Mouse (Mus musculus) intestine, embryonic 16.5 days (tissue): ENCODE measurements around the gene 9630041A04Rik. TPM values are rescaled to one million over a fixed set of nuclear protein-coding genes. Genes with fewer than 3 reads are reported as not detected.

Experiments used
- ATAC-seq: fragments of 200-750 bp; cut with Nextera tagmentation; 2 replicates; pipeline ENCODE4 v1.8.0; 2017; ENCODE audit warnings: moderate TSS enrichment, moderate library complexity
- H3K27ac ChIP-seq: fragments of 300-500 bp; sonication (generic); 2 replicates; pipeline ENCODE4 v1.5.1; 2014; ENCODE audit warnings: mild to moderate bottlenecking, low read length
- H3K27me3 ChIP-seq: fragments of 300-500 bp; sonication (generic); replicated peaks from 2 replicates; pipeline ENCODE4 v1.6.1; 2014; ENCODE audit warnings: low read length, control low read depth, mixed read lengths; ENCODE audit not compliant: control insufficient read depth, insufficient read depth
- H3K36me3 ChIP-seq: fragments of 300-500 bp; sonication (generic); 2 replicates; pipeline ENCODE4 v1.6.1; 2014; ENCODE audit warnings: low read length, control low read depth; ENCODE audit not compliant: control insufficient read depth, insufficient read depth
- H3K4me1 ChIP-seq: fragments of 300-500 bp; sonication (generic); 2 replicates; pipeline ENCODE4 v1.6.1; 2014; ENCODE audit warnings: low read length, control low read depth, mixed read lengths; ENCODE audit not compliant: control insufficient read depth, insufficient read depth
- H3K4me2 ChIP-seq: fragments of 300-500 bp; sonication (generic); 2 replicates; pipeline ENCODE4 v1.6.1; 2014; ENCODE audit warnings: low read depth, low read length, control low read depth
- H3K4me3 ChIP-seq: fragments of 300-500 bp; sonication (generic); 2 replicates; pipeline ENCODE4 v1.5.1; 2014; ENCODE audit warnings: mild to moderate bottlenecking, low read length
- H3K9ac ChIP-seq: fragments of 300-500 bp; sonication (generic); 2 replicates; pipeline ENCODE4 v1.6.1; 2014; ENCODE audit warnings: low read depth, low read length
- H3K9me3 ChIP-seq: fragments of 300-500 bp; sonication (generic); 2 replicates; pipeline ENCODE4 v1.6.1; 2016; ENCODE audit warnings: low read length, control low read depth; ENCODE audit not compliant: control insufficient read depth
- WGBS: fragments of 180-500 bp; shearing (Covaris S2); extraction: QIAGEN DNeasy Blood & Tissue Kit; methylation state at CpG from one replicate; pipeline ENCODE4 v1.1.7; 2014; 5-methylcytosine and 5-hydroxymethylcytosine counted together
- polyA plus RNA-seq: library from polyadenylated mRNA; unstranded; fragments of >200 nt; fragmentation: Nextera tagmentation; extraction: Ambion mirVana; gene quantifications from 2 replicates; pipeline ENCODE4 v1.2.1, GENCODE M21; 2015

9630041A04Rik gene
- polyA plus RNA-seq, 1 experiment from 2014 or later: not detected

- Histone ChIP-seq H3K27ac (no peak overlapping the region), H3K27me3 (no peaks in the 10 kb centered on the region), H3K9me3 (no peaks in the 10 kb centered on the region), H3K9ac (no peak overlapping the region), H3K4me1 (no peaks in the 10 kb centered on the region), H3K4me3 (no peak overlapping the region), H3K36me3 (no peaks in the 10 kb centered on the region), H3K4me2 (no peak overlapping the region)
- no peak for ATAC-seq
- WGBS: 89% methylated on average over 6 of the region's 6 CpGs
Observed at GRCm38 (mm10) chr9:101868593-101868992, 7.0 kb downstream of the 9630041A04Rik start.

- no peak overlapping the region for H3K4me3 ChIP-seq
- no peak overlapping the region for H3K4me2 ChIP-seq
- no peaks in the 10 kb centered on the region for H3K36me3 ChIP-seq
- 50% methylated on average over 4 of the region's 4 CpGs for WGBS
- no peaks in the 10 kb centered on the region for H3K9me3 ChIP-seq
- H3K27ac ChIP-seq: no peak overlapping the region
- no peaks in the 10 kb centered on the region for H3K27me3 ChIP-seq
- H3K4me1 ChIP-seq: no peaks in the 10 kb centered on the region
- H3K9ac ChIP-seq: no peak overlapping the region
- ATAC-seq: no peak
Observed at GRCm38 (mm10) chr9:101870034-101870433, 8.4 kb downstream of the 9630041A04Rik start.

- H3K4me2 ChIP-seq: no peak overlapping the region
- H3K4me1 ChIP-seq: no peaks in the 10 kb centered on the region
- 86% methylated on average over 1 of the region's 1 CpGs for WGBS
- no peak for ATAC-seq
- H3K36me3 ChIP-seq: no peaks in the 10 kb centered on the region
- H3K27me3 ChIP-seq: no peaks in the 10 kb centered on the region
- H3K27ac ChIP-seq: no peak overlapping the region
- H3K4me3 ChIP-seq: no peak overlapping the region
- H3K9ac ChIP-seq: no peak overlapping the region
- no peaks in the 10 kb centered on the region for H3K9me3 ChIP-seq
Observed at GRCm38 (mm10) chr9:101875306-101875705, 13.7 kb downstream of the 9630041A04Rik start.

DNA sequence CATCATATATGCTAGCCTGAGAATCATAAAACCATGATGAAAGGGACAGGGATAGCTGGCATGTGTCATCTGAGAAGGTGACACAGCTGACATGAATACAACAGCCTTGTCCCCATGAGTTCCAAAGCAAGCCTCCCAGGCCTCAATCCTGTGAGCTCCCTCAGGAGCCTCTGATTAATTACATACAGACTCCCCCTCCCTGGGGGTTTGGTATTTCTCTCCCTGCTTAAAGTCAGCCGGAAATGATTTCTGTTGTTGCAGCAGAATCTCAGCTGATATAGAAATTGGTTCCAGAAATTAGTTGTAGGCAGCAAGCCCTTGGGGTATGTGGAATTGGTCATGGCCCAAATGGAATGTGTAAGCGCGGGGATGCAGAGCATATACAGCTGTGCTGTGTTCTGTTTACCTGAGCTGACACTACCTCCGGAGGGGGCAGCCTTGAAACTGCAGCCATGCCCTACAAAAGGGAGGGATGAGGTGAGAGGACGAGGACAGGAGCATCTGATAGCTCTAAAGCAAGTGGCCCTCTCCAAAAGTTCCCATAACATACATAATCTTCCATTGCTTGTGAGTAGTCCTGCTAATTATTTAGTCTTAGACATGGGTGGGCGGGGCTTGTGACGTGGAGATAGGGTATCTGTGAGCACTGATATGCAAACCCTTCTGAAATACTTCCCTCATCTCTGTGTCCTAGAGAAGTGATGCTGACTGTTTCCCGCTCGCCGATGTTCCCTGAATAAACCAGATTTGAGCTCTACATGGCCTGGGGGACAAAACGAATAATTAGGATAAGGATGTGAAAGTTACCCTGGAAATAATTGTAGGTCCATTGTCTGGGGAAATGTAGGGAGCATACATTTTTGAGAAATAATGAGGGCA, 15.7 kb downstream of the 9630041A04Rik start:
- no peak overlapping the region for H3K27ac ChIP-seq
- 66% methylated on average over 11 of the region's 11 CpGs for WGBS
- H3K4me1 ChIP-seq: no peaks in the 10 kb centered on the region
- no peak overlapping the region for H3K4me3 ChIP-seq
- H3K9me3 ChIP-seq: no peaks in the 10 kb centered on the region
- ATAC-seq: no peak
- no peak overlapping the region for H3K4me2 ChIP-seq
- H3K9ac ChIP-seq: no peak overlapping the region
- no peaks in the 10 kb centered on the region for H3K36me3 ChIP-seq
- no peaks in the 10 kb centered on the region for H3K27me3 ChIP-seq

DNA sequence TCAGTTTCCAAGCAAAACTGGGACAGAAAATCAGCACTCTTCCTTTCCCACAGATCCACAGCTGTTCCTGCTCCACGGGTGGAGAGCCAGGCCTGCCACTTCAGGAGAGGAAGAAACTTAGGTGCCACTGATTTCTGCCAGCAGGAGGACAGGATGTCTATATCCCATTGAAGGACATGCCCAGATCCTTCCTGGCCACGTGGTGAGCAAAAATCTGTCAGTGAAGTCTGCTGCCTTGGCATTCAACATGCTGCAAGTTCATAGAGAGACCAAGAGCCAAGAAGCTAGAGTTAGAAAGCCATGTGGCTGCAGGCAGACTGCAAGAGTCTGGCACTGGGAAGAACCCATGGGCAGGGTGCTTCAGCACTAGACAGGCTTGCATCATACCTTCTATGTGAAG, 21.7 kb downstream of the 9630041A04Rik start:
- no peaks in the 10 kb centered on the region for H3K9me3 ChIP-seq
- no peak for ATAC-seq
- H3K4me1 ChIP-seq: no peaks in the 10 kb centered on the region
- no peaks in the 10 kb centered on the region for H3K27me3 ChIP-seq
- H3K9ac ChIP-seq: no peak overlapping the region
- 68% methylated on average over 2 of the region's 2 CpGs for WGBS
- H3K4me2 ChIP-seq: no peak overlapping the region
- no peak overlapping the region for H3K4me3 ChIP-seq
- no peaks in the 10 kb centered on the region for H3K36me3 ChIP-seq
- H3K27ac ChIP-seq: no peak overlapping the region

GRCm38 (mm10) chr9:101897851-101898250, 36.2 kb downstream of the 9630041A04Rik start:
- ATAC-seq: no peak
- H3K9ac ChIP-seq: no peak overlapping the region
- H3K36me3 ChIP-seq: no peaks in the 10 kb centered on the region
- H3K27ac ChIP-seq: no peak overlapping the region
- no peaks in the 10 kb centered on the region for H3K27me3 ChIP-seq
- H3K4me1 ChIP-seq: no peaks in the 10 kb centered on the region
- no peaks in the 10 kb centered on the region for H3K9me3 ChIP-seq
- no peak overlapping the region for H3K4me2 ChIP-seq
- WGBS: 96% methylated on average over 1 of the region's 1 CpGs
- no peak overlapping the region for H3K4me3 ChIP-seq

- H3K36me3 ChIP-seq: no peaks in the 10 kb centered on the region
- H3K9ac ChIP-seq: no peak overlapping the region
- H3K4me2 ChIP-seq: no peak overlapping the region
- H3K27me3 ChIP-seq: no peaks in the 10 kb centered on the region
- no peak overlapping the region for H3K4me3 ChIP-seq
- ATAC-seq: no peak
- WGBS: 88% methylated on average over 3 of the region's 3 CpGs
- no peaks in the 10 kb centered on the region for H3K4me1 ChIP-seq
- H3K27ac ChIP-seq: no peak overlapping the region
- no peaks in the 10 kb centered on the region for H3K9me3 ChIP-seq
Observed at GRCm38 (mm10) chr9:101903406-101903805, 41.8 kb downstream of the 9630041A04Rik start.

DNA sequence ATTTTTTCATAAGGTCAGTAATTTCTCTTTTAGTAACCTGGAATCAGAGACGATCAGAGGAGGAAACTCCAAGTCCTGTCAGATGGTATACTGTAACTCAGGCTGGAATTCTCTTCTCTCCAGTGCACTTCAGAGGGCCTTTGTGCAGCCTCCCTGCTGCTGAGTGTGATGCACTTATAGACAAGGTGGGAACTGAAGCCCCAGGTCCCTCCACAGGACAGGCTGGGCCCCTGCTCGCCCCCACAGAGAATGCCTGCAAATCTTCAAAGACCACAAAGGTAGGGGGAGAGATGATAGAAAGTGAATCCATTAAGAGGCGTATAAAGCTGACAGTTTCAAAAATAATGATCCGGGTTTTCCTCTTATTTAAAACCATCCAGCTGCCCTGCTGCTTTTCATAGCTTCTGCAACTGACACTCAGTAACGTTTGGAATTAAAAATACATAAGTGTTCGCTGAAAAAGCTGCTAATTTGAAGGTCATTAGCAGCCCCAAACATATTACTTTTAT, 46.2 kb downstream of the 9630041A04Rik start:
- no peak overlapping the region for H3K27ac ChIP-seq
- no peak overlapping the region for H3K4me3 ChIP-seq
- no peak overlapping the region for H3K9ac ChIP-seq
- no peaks in the 10 kb centered on the region for H3K4me1 ChIP-seq
- no peak for ATAC-seq
- no peak overlapping the region for H3K4me2 ChIP-seq
- H3K36me3 ChIP-seq: no peaks in the 10 kb centered on the region
- H3K27me3 ChIP-seq: no peaks in the 10 kb centered on the region
- 35% methylated on average over 6 of the region's 6 CpGs for WGBS
- no peaks in the 10 kb centered on the region for H3K9me3 ChIP-seq

DNA sequence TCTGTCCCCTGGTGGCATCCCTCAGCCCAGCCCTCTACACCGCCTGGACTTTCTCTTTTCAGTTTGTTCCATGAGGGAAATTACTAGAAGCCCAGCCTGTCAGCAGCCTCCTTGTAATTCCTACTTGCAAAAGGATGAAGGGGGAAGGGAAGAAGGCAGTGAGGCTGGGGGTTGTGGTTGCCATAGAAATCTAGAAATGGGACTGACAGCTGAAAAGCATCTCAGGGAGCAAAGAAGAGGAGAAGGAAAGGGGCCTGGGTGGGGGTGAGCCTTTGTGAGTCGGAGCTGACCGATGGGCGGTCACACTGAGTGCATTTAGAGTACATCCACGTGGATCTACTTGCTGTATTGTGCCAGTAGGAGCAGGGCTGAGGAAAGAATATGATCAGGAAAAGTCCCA, 47.2 kb downstream of the 9630041A04Rik start:
- Histone ChIP-seq H3K9me3 (no peaks in the 10 kb centered on the region), H3K27me3 (no peaks in the 10 kb centered on the region), H3K9ac (no peak overlapping the region), H3K36me3 (no peaks in the 10 kb centered on the region), H3K4me2 (no peak overlapping the region), H3K4me3 (no peak overlapping the region), H3K27ac (no peak overlapping the region), H3K4me1 (no peaks in the 10 kb centered on the region)
- 51% methylated on average over 5 of the region's 5 CpGs for WGBS
- ATAC-seq: no peak
